Mouse (Mus musculus): ENCODE measurements around the gene Pan3.

Gene Pan3

GRCm38 (mm10) chr5:147563511-147564139, 133.7 kb downstream of the Pan3 start:
- DNase-seq = peak in 1 of 2 experiments; percentile 11

- peak in 1 of 2 experiments; percentile 5 for DNase-seq
These were observed 134.2 kb downstream of the Pan3 start for GRCm38 (mm10) chr5:147564140-147564590.

DNA sequence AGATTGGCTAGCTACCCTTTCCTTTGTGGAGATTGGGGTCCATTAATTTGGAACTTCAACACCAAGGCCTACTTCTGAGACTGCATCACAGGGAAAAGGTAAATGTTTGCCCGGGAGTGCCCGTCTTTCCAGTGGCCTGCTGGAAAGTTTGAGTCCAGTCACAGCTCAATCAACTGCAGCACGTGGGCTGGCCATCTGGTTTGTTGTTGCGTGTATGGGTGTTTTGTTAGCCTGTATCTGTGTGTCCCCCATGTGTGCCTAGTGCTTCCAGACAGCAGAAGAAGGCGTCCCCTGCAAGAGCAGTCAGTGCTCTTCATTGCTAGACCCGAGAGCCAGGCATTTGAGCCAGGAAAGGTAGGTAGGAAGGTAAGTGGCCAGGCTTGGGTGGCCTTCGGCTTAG, 135.5 kb downstream of the Pan3 start:
- DNase-seq = no peak

- no peak for DNase-seq
These were observed 136.4 kb downstream of the Pan3 start for GRCm38 (mm10) chr5:147566335-147566734.

DNA sequence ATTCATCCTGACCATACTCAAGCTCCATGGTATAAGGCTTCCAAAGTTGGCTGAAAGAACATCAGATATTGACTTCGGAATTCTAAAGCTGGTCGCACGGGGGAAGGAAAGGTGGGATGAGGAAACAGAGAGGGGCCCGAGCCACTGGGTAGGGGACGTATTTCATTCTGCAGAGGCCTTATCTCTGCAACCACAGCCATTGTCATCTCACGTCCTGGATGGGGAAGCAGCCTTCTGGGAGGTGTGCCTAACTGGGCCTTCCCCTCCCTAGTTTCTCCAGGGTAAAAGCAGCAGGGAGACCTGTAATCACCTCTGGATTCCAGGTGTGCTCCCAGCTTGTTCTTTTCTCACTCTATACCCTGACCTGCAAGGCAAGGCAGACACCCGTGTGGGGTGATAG, 142.7 kb downstream of the Pan3 start:
- DNase-seq = no peak

GRCm38 (mm10) chr5:147573555-147573954, 143.6 kb downstream of the Pan3 start:
- no peak for DNase-seq

GRCm38 (mm10) chr5:147574517-147574916, 144.6 kb downstream of the Pan3 start:
- DNase-seq = no peak

GRCm38 (mm10) chr5:147577003-147577402, 147.0 kb downstream of the Pan3 start:
- no peak for DNase-seq

- no peak for DNase-seq
These were observed 149.2 kb downstream of the Pan3 start for GRCm38 (mm10) chr5:147579148-147579547.

GRCm38 (mm10) chr5:147579691-147580090, 149.7 kb downstream of the Pan3 start:
- DNase-seq = no peak

DNA sequence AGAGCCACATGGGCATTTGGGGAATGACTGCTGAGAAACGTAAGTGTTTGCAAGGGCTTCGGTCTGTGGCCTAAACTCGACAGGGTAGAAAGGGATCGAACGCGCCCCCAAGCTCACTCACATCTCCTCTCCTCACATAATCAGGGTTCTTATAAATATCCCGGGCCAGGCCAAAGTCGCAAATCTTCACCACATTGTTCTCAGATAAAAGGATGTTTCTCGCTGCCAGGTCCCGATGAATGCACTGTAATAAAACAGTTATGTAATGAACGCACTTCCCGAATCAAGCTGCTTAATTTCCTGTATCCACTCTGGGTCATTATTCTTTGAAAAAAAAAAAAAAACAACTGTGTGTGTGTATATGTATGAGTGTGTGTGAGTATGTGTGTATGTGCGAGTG, 150.2 kb downstream of the Pan3 start:
- no peak for DNase-seq

DNA sequence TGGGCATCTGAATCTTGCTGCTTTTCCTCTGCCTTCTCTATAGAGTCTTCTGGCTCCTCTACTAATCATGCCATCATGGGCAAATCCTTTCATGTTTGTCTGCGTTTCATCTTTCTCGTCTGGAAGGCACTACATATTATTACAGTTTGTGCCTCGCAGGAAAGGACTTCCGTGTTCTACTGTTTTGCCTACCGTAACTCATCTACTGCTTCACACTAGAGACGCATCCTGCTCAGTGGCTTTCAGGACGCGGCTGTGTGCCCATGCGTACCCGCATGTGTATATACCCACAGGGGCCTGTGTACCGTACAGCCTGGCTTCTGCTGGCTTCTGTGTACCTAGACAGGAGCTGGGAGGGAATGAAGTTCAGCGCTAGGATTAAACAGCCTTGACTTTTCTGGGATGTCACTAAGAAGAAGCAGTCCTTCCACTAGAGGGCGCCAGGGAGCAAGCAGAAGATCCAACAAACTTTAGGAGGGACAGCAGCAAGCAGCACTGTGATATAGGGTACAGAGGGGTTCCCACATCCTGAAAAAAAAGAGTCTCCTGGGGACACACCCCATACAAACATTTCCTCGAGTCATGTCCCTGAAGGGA, 153.8 kb downstream of the Pan3 start:
- peak; percentile 55 to 75 for DNase-seq

DNA sequence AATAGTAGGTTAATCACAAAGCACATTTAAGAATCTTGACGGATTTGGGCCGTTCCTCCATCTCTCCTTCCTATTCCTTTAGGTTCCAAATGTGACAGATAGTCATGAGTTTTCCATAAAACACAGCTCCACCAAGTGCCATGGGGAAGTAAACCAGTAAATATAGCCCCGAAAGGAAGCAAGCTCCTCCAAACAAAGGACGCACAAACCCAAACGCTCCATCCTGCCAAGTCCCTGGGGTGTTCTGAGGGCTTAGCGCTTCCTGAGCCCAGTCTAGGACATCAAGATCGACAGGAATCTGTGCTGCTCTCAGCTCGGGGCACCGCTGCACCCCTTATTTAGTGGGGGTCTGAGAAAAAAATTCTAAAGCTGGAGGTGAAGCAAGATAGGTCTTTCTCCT, 154.7 kb downstream of the Pan3 start:
- no peak for DNase-seq

DNA sequence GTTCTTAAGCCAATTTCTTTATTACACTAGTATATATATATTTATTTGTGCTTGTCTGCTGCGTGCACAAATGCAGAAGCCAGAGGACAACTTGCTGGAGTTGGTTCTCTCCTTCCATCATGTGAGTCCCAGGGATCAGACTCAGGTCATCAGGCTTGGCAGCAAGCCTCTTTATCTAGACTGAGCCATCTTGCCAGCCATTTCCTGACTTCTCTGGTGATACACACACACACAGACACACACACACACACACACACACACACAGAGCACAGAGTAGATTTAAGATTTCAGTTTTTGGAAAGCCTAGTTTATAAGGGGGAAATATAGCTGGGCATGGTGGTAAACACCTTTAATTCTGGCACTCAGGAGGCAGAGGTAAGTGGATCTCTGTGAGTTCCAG, 155.1 kb downstream of the Pan3 start:
- DNase-seq = no peak

DNA sequence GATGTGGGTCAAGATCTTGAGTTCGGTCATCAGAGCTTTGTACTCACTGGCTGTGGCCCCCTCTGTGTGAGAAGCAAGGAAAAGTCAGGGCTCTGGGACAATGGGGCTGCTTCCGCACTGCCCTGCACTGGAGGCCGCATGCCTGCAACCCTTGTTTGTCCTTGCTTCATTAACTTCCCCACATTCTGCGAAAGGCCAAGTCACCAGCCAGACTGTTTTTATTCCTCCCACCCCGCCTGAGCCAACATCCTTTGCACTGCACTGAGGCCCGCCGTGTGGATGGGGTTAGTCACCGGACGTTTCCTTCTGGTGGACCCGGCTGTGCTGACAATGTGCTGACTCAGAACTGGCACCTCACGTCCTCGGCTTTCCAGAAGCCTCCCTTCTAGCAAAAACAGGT, 159.9 kb downstream of the Pan3 start:
- DNase-seq = no peak

GRCm38 (mm10) chr5:147597825-147598224, 167.9 kb downstream of the Pan3 start:
- no peak for DNase-seq

All from thymus, postnatal 36 days (tissue).